Mouse (Mus musculus) frontal cortex, postnatal 10 days (tissue): ENCODE measurements around the gene Gm13278.
"Not testable (repeated sequence)": the region's sequence is repeated elsewhere in the genome, so short reads cannot be mapped to it uniquely, and the experiment has no call there.

Experiments used
- DNase-seq, 2 experiments: peaks; one replicate each; pipeline ENCODE4 v3.0.0; 2022; ENCODE audit warnings: low spot score in 2 of 2, mixed read lengths in 1 of 2

Gm13278 gene

GRCm38 (mm10) chr4:88793936-88794675 lies 2.8 kb downstream of the Gm13278 start, which contains the start of gene Gm13275:
Gene Gm13275, plus strand, starts transcription at chr4:88794487.
- peak; percentile 66 for DNase-seq

- not testable (repeated sequence) for DNase-seq
Observed at GRCm38 (mm10) chr4:88797097-88797496, 5.7 kb downstream of the Gm13278 start, which contains the start of gene Gm13279. Gene Gm13279, plus strand, starts transcription at chr4:88797397.

- not testable (repeated sequence) for DNase-seq
Observed at GRCm38 (mm10) chr4:88799365-88799764, 8.0 kb downstream of the Gm13278 start, which contains the start of gene Gm13285. Gene Gm13285, plus strand, starts transcription at chr4:88799665.

DNA sequence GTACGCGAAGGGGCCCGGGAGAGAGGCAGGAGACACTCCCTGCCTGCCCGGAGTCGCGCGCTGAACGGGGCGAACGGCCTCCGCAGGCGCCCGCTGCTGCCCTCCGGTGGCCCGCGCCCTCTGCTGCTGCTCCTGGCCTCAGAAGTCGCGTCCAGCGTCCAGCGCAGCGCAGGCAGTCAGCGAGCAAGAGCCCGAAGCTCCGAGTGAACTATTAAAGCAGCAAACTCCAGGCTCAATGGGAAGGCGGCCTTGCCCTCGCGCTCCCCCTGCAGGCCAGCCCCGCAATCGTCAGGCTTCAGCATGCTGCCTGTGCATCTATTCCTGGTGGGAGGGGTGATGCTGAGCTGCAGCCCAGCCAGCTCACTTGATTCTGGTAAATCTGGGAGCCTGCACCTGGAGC lies 11.6 kb downstream of the Gm13278 start, which contains the start of gene Gm13287:
Gene Gm13287 (plus strand): TSS at position 301 of the 400 bp plus-strand sequence.
- DNase-seq, result not testable (repeated sequence)

DNA sequence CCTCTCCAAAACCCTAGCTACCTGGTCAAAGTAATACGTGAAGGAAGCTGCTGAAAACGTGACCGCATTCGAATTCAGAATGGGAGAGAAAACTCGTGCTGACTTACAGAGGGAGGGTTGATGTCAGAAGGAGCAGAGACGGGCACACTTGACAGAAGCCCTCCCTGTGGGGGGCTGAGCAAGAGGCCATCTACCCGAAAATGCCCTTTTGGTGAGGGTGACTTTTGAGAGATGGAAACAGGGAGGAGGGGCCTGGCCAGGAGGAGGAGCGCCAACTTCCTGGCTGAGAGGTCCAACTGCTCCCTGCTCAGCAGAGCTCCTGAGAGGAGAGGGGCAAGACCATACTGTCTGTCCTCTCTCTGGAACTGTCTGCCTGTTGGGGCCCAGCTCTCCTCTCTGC lies 13.9 kb downstream of the Gm13278 start, which contains the start of gene Gm13288:
Gene Gm13288 (plus strand): TSS at position 301 of the 400 bp plus-strand sequence.
- DNase-seq, result not testable (repeated sequence)

DNA sequence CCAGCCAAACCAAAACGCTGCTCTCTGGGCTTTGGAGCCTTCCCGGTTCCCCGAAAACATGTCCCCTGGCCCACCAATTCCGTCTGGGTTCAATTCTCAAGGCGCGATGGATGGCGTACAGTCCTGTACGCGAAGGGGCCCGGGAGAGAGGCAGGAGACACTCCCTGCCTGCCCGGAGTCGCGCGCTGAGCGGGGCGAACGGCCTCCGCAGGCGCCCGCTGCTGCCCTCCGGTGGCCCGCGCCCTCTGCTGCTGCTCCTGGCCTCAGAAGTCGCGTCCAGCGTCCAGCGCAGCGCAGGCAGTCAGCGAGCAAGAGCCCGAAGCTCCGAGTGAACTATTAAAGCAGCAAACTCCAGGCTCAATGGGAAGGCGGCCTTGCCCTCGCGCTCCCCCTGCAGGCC lies 14.4 kb downstream of the Gm13278 start:
- DNase-seq, result not testable (repeated sequence)

DNA sequence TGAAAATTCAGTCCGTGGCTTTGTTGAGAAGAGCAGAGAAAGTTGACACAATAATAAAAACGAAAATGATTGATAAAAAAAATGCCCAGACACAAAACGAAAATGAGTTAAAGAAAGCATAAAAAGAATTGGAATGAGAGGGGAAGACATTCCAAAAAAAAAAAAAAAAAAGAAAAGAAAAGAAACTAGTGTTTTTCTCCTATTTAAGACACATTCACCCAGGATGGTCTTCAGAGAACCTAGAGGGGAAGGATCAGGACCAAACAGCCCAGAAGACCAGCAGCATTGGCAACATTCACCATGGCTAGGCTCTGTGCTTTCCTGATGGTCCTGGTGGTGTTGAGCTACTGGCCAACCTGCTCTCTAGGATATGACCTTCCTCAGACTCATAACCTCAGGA lies 24.6 kb downstream of the Gm13278 start, which contains the start of gene Ifna7:
Gene Ifna7 (plus strand): TSS at position 301 of the 400 bp plus-strand sequence.
- no peak for DNase-seq

DNA sequence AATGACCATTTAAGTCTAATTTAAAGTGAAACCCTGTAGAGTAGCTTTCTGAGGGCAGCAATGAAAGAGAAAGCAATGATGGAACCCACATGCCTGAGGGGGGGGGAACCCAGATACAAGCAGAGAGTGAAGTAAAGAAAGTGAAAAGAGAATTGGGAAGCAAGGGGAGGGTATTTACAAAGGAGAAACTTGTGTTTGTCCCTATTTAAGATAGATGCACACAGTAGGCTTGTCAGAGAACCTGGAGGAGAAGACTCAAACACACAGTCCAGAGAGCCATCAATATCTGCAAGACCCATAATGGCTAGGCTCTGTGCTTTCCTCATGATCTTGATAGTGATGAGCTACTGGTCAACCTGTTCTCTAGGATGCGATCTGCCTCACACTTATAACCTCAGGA lies 28.3 kb downstream of the Gm13278 start, which contains the start of gene Ifna11:
Gene Ifna11 (plus strand): TSS at position 301 of the 400 bp plus-strand sequence.
- no peak for DNase-seq

- no peak for DNase-seq
Observed at GRCm38 (mm10) chr4:88822995-88823394, 31.6 kb downstream of the Gm13278 start.

GRCm38 (mm10) chr4:88827116-88827515 lies 35.8 kb downstream of the Gm13278 start, which contains the start of gene Ifna6:
Gene Ifna6, plus strand, starts transcription at chr4:88827416.
- DNase-seq, result not testable (repeated sequence)

DNA sequence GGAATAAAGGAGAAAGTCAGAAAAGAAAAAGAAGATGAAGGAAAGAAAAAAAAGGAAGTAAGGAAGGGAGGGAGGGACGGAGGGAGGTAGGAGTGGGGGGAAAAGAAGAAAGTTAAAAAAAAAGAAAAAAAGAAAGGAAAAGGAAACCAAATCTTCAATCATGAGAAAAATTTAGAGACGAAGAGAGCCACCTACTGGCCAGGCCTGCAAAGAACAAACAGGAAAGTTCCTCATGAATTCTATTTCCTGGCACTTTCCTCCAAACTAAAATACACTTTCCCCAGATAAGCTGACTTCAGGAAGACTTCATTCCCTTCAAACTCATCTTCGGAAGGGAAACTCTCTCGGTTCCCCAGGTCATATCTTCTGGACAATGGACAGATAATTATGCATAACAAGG lies 39.2 kb downstream of the Gm13278 start:
- DNase-seq, result peak in 1 of 2 experiments; percentile 18

DNA sequence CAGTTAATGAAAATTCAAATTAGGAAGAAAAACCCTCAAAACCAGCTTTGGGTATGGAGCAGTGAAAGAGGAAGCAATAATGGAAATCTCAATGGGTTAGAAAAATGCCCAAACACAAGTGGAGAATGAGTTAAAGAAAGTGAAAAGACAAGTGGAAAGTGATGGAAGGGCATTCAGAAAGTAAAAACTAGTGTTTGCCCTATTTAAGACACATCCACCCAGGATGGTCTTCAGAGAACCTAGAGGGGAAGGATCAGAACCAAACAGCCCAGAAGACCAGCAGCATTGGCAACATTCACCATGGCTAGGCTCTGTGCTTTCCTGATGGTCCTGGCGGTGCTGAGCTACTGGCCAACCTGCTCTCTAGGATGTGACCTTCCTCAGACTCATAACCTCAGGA lies 43.9 kb downstream of the Gm13278 start, which contains the start of gene Ifna5:
Gene Ifna5 (plus strand): TSS at position 301 of the 400 bp plus-strand sequence.
- DNase-seq, result not testable (repeated sequence)

DNA sequence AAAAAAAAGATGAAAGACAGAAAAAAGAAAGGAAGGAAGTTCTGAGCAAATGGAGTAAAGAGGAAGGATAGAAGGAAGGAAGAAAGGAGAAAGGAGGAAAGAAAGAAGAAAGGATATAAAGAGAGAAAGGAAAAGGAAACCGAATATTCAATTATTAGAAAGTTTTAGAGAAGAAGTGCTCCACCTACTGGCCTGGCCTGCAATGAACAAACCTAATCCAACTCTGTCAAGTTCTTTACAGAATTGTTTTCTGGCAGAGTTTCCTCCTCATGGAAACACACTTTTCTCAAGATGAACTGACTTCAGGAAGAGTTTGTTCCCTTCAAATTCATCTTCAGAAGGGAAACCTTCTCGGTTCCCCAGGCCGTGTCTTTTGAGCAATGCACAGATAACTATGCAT lies 47.5 kb downstream of the Gm13278 start:
- DNase-seq, result no peak

- DNase-seq, result no peak
Observed at GRCm38 (mm10) chr4:88840058-88840457, 48.7 kb downstream of the Gm13278 start.

DNA sequence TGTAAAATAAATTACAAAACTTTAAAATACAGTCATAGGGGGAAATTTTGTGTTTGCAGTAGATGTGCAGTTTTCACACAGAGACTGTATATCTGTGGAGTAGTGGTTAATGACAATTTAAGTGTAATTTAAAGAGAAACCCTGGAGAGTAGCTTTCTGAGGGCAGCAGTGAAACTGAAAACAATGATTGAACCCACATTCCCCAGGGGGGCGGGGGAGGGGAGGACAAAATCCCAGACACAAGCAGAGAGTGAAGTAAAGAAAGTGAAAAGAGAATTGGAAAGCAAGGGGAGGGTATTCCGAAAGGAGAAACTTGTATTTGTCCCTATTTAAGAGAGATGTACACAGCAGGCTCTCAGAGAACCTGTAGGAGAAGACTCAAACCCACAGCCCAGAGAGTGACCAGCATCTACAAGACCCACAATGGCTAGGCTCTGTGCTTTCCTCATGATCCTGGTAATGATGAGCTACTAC lies 50.1 kb downstream of the Gm13278 start, which contains the start of gene Ifna4:
Gene Ifna4 (plus strand): TSS at position 424 of the 474 bp plus-strand sequence.
- DNase-seq, result no peak
